Mouse (Mus musculus) left cerebral cortex, adult 8-10 months (tissue): Measurements from ENCODE around the gene Gm10570. TPM values are rescaled to one million over a fixed set of nuclear protein-coding genes. Genes with fewer than 3 reads are reported as not detected.

Source experiments
- DNase-seq, 2 experiments: peaks; one replicate each; pipeline ENCODE4 v3.0.0; 2022; ENCODE audit warnings: low spot score in 2 of 2
- total RNA-seq, 4 experiments: library from RNA; stranded (reverse); gene quantifications; 2 replicates each; pipeline ENCODE4 v1.2.4; 2022

Gene Gm10570
- 1 to 10 TPM in 3 of 4 experiments, not detected in 1; 1.7 to 2.5 (median 2.2) TPM for total RNA-seq

GRCm38 (mm10) chr4:130308231-130309081 lies at the start of gene Gm10570, which contains the start of gene Fabp3:
TSS of gene Gm10570 (minus strand) at chr4:130308674.
TSS of gene Fabp3 (plus strand) at chr4:130308595.
- peak; percentile 63 to 84 for DNase-seq

- no peak for DNase-seq
Measured at GRCm38 (mm10) chr4:130357946-130358345, 49.5 kb upstream of the Gm10570 start.

DNA sequence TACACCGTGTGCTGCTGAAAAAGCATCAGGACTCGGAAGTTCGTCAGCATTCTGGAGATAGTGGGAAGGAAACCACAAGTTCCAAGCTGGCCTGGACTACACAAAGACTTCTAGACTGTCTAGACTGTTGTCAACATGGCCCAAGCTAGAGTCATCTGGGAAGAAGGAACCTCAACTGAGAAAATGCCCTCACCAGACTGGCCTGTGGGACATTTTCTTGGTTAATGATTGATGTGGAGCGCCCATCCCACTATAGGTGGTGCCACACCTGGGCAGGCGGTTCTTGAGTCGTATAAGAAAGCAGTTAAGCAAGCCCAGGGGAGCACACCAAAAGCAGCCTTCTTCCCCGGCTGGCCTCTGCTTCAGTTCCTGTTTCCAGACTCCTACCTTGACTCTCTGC lies 44.1 kb upstream of the Gm10570 start:
- no peak for DNase-seq

- no peak for DNase-seq
Measured at GRCm38 (mm10) chr4:130350690-130351422, 42.4 kb upstream of the Gm10570 start.

GRCm38 (mm10) chr4:130349666-130350065 lies 41.2 kb upstream of the Gm10570 start:
- no peak for DNase-seq

DNA sequence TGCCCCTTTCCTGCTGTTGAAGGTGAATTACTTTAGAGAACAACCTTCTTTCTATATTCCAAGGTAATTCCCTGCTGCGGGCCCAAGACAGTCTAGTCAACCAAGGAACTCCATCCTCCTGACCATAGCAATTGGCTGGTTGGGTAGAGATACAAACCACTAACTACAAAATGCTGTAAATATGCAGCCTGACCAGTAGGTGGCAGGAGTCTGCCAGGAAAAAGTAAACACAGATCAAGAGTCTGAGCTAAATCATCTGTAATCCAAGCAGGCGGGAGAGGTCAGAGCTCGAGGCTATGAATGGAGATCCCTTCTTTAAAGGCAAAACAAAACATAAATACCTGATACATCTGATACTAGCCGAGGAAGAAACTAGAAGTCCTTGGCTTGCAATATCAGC lies 33.2 kb upstream of the Gm10570 start:
- DNase-seq, result no peak

GRCm38 (mm10) chr4:130335867-130336266 lies 27.4 kb upstream of the Gm10570 start:
- no peak for DNase-seq

DNA sequence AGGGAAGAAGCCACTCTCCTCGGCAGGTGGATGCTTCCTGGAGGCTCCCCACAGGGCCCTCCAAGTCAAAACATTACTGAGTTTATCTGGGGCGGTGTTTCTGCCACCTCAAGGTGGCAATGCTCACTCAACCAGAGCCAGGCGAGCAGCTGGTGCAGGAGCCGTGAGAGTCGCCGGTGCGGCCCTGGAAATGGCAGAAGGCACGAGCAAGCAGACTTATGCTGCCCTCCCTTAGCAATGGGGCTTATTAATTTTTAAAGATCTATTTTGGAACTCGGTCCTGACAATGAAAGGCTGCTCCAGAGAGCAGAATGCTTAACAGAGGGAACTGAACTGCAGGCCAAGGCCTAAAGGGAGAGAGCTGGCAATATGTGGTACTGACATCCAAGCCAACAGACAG lies 18.9 kb upstream of the Gm10570 start:
- no peak for DNase-seq

GRCm38 (mm10) chr4:130325446-130325845 lies 17.0 kb upstream of the Gm10570 start:
- no peak for DNase-seq

- DNase-seq, result no peak
Measured at GRCm38 (mm10) chr4:130323607-130324006, 15.1 kb upstream of the Gm10570 start.

DNA sequence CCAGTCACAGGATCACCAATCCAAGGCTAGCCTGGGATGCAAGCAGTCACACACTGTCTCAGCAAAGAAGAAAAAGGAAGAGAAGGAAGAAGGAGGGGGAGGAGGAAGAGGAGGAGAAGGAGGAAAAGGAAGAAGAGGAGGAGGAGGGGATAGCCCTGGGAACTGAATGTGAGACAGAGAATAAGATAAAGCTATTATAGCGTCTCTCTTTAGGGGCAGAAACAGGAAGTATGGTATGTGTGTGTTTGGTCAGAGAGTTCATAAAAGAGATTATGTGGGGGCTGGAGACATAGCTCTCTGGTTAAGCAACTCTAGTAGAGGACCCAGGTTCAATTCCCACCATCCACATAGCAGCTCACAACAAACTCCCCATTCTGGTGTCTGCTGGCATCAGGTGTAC lies 14.7 kb upstream of the Gm10570 start:
- no peak for DNase-seq

DNA sequence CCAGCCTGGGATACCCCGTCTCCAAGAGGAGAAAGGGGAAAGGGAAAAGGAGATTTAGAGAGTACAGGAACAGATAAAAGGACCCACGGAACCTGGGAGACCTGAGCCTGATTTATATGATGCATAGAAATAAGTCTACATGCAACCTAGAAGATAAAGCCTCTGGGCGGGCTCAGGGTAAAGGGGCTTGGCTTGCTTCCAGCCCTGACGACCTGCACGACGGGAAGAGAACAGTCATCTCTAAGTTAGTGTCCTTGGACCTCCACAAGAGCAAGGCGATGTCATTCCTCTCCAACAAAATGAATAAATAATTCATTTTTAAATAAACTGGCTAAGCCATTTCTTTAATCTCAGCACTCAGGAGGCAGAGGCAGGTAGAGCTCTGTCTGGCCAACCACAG lies 14.1 kb upstream of the Gm10570 start:
- DNase-seq, result no peak

DNA sequence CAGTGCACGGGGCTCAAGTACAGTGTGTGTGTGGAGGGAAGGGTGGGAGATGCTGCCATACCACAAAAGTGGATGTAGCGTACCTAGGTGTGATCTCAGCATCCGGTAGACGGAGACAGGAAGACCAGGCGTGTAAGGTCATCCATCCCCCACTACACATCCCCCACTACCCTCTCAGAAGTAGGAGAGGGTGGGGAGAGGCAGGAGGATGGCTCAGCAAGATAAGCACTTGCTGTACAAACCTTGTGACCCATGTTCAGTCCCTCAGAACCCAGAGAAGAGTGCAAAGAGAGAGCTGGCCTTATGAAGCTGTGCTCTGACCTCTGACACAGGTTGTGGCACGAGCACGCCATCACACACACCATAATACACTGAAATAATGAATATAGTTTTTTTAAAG lies 13.2 kb upstream of the Gm10570 start:
- no peak for DNase-seq

GRCm38 (mm10) chr4:130319564-130319963 lies 11.1 kb upstream of the Gm10570 start:
- DNase-seq, result no peak

GRCm38 (mm10) chr4:130318122-130318521 lies 9.6 kb upstream of the Gm10570 start:
- no peak for DNase-seq

- DNase-seq, result no peak
Measured at GRCm38 (mm10) chr4:130316691-130317090, 8.2 kb upstream of the Gm10570 start.

- no peak for DNase-seq
Measured at GRCm38 (mm10) chr4:130315771-130316527, 7.5 kb upstream of the Gm10570 start.

DNA sequence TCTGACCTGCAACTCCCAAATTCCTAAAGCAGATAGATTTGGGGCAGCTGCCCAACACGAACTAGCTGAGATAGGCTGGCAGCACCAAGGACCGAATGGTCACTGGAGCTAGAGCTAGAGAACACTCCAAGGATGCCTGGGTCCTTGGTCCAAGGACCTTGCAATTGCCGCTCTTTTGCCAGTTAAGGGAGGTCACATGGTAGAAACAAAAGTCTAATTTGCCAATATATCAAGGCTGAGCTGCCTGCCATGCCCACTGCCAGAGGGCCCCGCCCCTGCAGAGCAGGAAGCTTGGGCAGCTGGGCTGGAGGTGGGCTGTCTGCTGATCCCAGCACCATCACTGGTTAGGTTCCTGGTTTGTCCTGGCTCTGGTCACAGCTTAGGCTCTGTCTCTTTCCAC lies 5.1 kb upstream of the Gm10570 start:
- DNase-seq, result no peak

DNA sequence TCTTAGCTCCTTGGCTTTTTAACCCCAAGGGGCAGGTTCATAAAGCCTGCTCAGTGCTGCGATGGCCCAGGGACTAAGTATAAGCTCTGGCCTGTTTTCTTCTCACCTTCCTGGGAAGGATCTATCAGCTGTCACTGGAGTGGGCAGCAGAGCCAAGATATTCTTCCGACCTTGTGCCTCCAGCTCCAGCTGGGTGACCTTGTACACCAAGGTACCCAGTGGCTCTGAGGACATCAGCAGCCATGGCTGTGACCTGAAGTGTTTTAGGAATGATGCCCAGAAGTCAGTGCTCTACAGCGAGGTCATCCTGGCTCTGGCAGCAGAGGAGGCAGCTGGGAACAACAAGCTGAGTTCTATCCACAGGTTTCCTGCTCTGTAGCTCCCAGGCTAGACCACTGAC lies 4.1 kb upstream of the Gm10570 start:
- DNase-seq, result no peak

- DNase-seq, result no peak
Measured at GRCm38 (mm10) chr4:130309254-130309653, 780 bp upstream of the Gm10570 start.

GRCm38 (mm10) chr4:130307851-130308230 lies 633 bp downstream of the Gm10570 start:
- peak; percentile 39 for DNase-seq
